Mouse (Mus musculus) layer of hippocampus, adult 8-10 months (tissue): ENCODE results near the gene Sdk2. TPM values are rescaled to one million over a fixed set of nuclear protein-coding genes. Genes with fewer than 3 reads are reported as not detected.
A peak's percentile ranks its signal among the peaks of the same experiment; 100 is the strongest.

Experiments used
- DNase-seq, 2 experiments: peaks; one replicate each; pipeline ENCODE4 v3.0.0; 2022; ENCODE audit warnings: low spot score in 2 of 2
- total RNA-seq, 4 experiments: library from RNA; stranded (reverse); gene quantifications; 2 replicates each; pipeline ENCODE4 v1.2.4; 2022

Sdk2 gene
- total RNA-seq, 4 experiments from 2014 or later = 16.1 to 22.7 (median 21.2) TPM

GRCm38 (mm10) chr11:113991886-113992285 is 75.0 kb downstream of the Sdk2 start:
- DNase-seq = no peak

GRCm38 (mm10) chr11:113990466-113990865 is 76.4 kb downstream of the Sdk2 start:
- DNase-seq = peak; percentile 78 to 84

GRCm38 (mm10) chr11:113990065-113990464 is 76.8 kb downstream of the Sdk2 start:
- DNase-seq = no peak

- DNase-seq = no peak
These were observed 80.9 kb downstream of the Sdk2 start for GRCm38 (mm10) chr11:113985826-113986416.

- DNase-seq = no peak
These were observed 84.9 kb downstream of the Sdk2 start for GRCm38 (mm10) chr11:113981732-113982503.

- DNase-seq = no peak
These were observed 85.8 kb downstream of the Sdk2 start for GRCm38 (mm10) chr11:113981088-113981487.

- no peak for DNase-seq
These were observed 88.5 kb downstream of the Sdk2 start for GRCm38 (mm10) chr11:113978318-113978717.

- DNase-seq = no peak
These were observed 91.2 kb downstream of the Sdk2 start for GRCm38 (mm10) chr11:113975667-113975970.

GRCm38 (mm10) chr11:113974876-113975666 is 91.8 kb downstream of the Sdk2 start:
- no peak for DNase-seq

- DNase-seq = no peak
These were observed 94.4 kb downstream of the Sdk2 start for GRCm38 (mm10) chr11:113972517-113972872.

GRCm38 (mm10) chr11:113971609-113972516 is 95.0 kb downstream of the Sdk2 start:
- peak; percentile 64 to 71 for DNase-seq

GRCm38 (mm10) chr11:113970026-113970425 is 96.8 kb downstream of the Sdk2 start:
- DNase-seq = no peak

- no peak for DNase-seq
These were observed 101.6 kb downstream of the Sdk2 start for GRCm38 (mm10) chr11:113965214-113965613.

- no peak for DNase-seq
These were observed 104.1 kb downstream of the Sdk2 start for GRCm38 (mm10) chr11:113962751-113963150.

- DNase-seq = no peak
These were observed 115.2 kb downstream of the Sdk2 start for GRCm38 (mm10) chr11:113951616-113951988.

- DNase-seq = no peak
These were observed 115.8 kb downstream of the Sdk2 start for GRCm38 (mm10) chr11:113950904-113951615.

GRCm38 (mm10) chr11:113948676-113949075 is 118.2 kb downstream of the Sdk2 start:
- peak; percentile 17 to 36 for DNase-seq

- DNase-seq = no peak
These were observed 124.6 kb downstream of the Sdk2 start for GRCm38 (mm10) chr11:113942101-113942735.

- DNase-seq = no peak
These were observed 133.2 kb downstream of the Sdk2 start for GRCm38 (mm10) chr11:113933678-113934077.

- DNase-seq = no peak
These were observed 133.9 kb downstream of the Sdk2 start for GRCm38 (mm10) chr11:113932909-113933308.
